Mouse (Mus musculus): ENCODE measurements at regions not wholly inside any gene's neighbourhood (a gene's known extent, or its start where the extent isn't known, plus 50 kb on each side); places are given as distances from the start of the nearest gene placed in this dataset.

DNA sequence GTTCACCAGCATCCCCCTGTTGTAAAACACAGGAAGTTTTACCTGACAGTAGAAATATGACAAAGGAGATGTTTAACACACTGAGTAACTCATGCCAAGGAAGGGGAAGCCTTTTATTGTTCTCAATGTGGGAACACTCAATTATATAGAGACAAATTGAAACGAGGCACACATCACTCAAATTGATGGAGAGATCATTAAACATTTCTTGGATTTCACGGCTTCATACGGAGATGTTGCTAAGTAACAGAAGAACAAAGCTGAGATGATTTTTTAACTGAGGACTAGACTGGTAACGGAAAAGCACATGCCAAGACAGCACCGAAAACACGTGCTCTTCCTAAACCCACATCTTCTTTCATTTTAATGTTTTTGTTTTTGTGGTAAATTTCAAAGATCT, 437.0 kb upstream of the Intu start:
- Histone ChIP-seq H3K27ac (ENCODE audit: insufficient read depth, low read length) (no peak overlapping the region), H3K9me3 (replicated peaks; ENCODE audit: control insufficient read depth, insufficient read depth, low read length, poor library complexity, severe bottlenecking) (no peaks in the 10 kb centered on the region), H3K9ac (ENCODE audit: low read depth, poor library complexity, severe bottlenecking) (no peak overlapping the region), H3K4me3 (ENCODE audit: low read depth, low read length) (no peak overlapping the region), H3K36me3 (ENCODE audit: control insufficient read depth, insufficient read depth, low read length, poor library complexity, severe bottlenecking) (no peaks in the 10 kb centered on the region), H3K4me1 (ENCODE audit: control insufficient read depth, insufficient read depth, low read length) (no peaks in the 10 kb centered on the region), H3K27me3 (ENCODE audit: control insufficient read depth, insufficient read depth, low read length, poor library complexity, severe bottlenecking) (no peaks in the 10 kb centered on the region)
- no peak for TF ChIP-seq POLR2A (IDR thresholded peaks at IDR 0.05; ENCODE audit: insufficient read depth, low read length)
- TF ChIP-seq EP300 (IDR thresholded peaks at IDR 0.05; ENCODE audit: insufficient read depth, low read depth, low read length): no peak
- no peak for TF ChIP-seq CTCF (IDR thresholded peaks at IDR 0.05; ENCODE audit: low read depth, low read length)

GRCm38 (mm10) chr3:40094701-40095100, 436.4 kb upstream of the Intu start:
- Histone ChIP-seq H3K27ac (ENCODE audit: insufficient read depth, low read length) (no peak overlapping the region), H3K9ac (ENCODE audit: low read depth, poor library complexity, severe bottlenecking) (no peak overlapping the region), H3K4me1 (ENCODE audit: control insufficient read depth, insufficient read depth, low read length) (no peaks in the 10 kb centered on the region), H3K4me3 (ENCODE audit: low read depth, low read length) (no peak overlapping the region), H3K27me3 (ENCODE audit: control insufficient read depth, insufficient read depth, low read length, poor library complexity, severe bottlenecking) (no peaks in the 10 kb centered on the region), H3K36me3 (ENCODE audit: control insufficient read depth, insufficient read depth, low read length, poor library complexity, severe bottlenecking) (no peaks in the 10 kb centered on the region), H3K9me3 (replicated peaks; ENCODE audit: control insufficient read depth, insufficient read depth, low read length, poor library complexity, severe bottlenecking) (no peaks in the 10 kb centered on the region)
- no peak for TF ChIP-seq EP300 (IDR thresholded peaks at IDR 0.05; ENCODE audit: insufficient read depth, low read depth, low read length)
- TF ChIP-seq POLR2A (IDR thresholded peaks at IDR 0.05; ENCODE audit: insufficient read depth, low read length): no peak
- no peak for TF ChIP-seq CTCF (IDR thresholded peaks at IDR 0.05; ENCODE audit: low read depth, low read length)

DNA sequence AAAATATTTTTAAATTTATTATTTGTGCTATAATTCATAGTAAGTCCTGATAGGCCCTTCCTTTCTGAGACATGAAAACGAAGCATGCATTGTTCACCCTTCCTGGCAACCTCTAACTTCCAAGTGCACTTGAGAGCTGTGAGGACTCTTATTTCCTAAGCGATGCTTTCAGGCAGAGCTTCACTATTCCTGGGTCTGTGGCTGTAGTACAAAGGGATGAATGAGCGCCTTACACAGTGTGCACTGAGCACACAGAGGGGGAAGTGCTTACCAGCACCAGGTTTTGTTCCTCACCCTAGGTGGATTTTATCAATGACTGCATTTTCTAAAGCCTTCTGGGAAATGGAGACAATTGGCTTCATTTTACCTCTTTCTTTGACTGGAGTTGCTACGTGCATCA, 428.4 kb upstream of the Intu start:
- no peak overlapping the region for H3K27ac ChIP-seq (ENCODE audit: insufficient read depth, low read length)

DNA sequence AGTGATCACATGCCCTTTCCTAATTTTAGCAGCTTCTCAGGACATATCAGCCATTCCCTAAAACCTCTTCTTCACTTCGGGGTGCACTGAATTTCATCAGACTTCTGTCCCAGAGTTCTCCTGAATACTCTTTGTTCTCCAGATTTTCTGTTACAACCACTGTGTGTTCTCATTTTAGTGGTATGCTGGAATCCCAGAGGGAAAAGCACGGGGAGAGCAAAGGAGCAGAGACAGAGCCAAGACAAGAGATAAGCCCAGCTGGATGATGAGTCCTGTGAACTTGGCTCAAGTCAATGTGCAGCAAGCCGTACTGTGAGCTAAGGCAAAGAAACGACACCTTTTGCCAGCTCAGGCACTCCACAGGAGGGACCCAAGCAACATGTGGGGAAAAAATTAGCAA, 416.3 kb upstream of the Intu start:
- H3K4me1 ChIP-seq (ENCODE audit: control insufficient read depth, insufficient read depth, low read length): no peaks in the 10 kb centered on the region
- TF ChIP-seq POLR2A (IDR thresholded peaks at IDR 0.05; ENCODE audit: insufficient read depth, low read length) (no peak), EP300 (IDR thresholded peaks at IDR 0.05; ENCODE audit: insufficient read depth, low read depth, low read length) (no peak), CTCF (IDR thresholded peaks at IDR 0.05; ENCODE audit: low read depth, low read length) (no peak)
- no peak overlapping the region for H3K27ac ChIP-seq (ENCODE audit: insufficient read depth, low read length)

More for the DNA sequence above, 428.4 kb upstream of the Intu start:
- H3K27me3 ChIP-seq (ENCODE audit: control insufficient read depth, insufficient read depth, low read length, poor library complexity, severe bottlenecking): no peaks in the 10 kb centered on the region; the same call in 1 of the 2 replicates
- no peak overlapping the region for H3K9ac ChIP-seq (ENCODE audit: low read depth, poor library complexity, severe bottlenecking)
- no peaks in the 10 kb centered on the region for H3K4me1 ChIP-seq (ENCODE audit: control insufficient read depth, insufficient read depth, low read length)
- no peaks in the 10 kb centered on the region for H3K9me3 ChIP-seq (replicated peaks; ENCODE audit: control insufficient read depth, insufficient read depth, low read length, poor library complexity, severe bottlenecking)
- no peak for TF ChIP-seq EP300 (IDR thresholded peaks at IDR 0.05; ENCODE audit: insufficient read depth, low read depth, low read length)
- no peaks in the 10 kb centered on the region for H3K36me3 ChIP-seq (ENCODE audit: control insufficient read depth, insufficient read depth, low read length, poor library complexity, severe bottlenecking)
- H3K4me3 ChIP-seq (ENCODE audit: low read depth, low read length): no peak overlapping the region

GRCm38 (mm10) chr3:40118551-40118950, 412.5 kb upstream of the Intu start:
- no peak overlapping the region for H3K4me3 ChIP-seq (ENCODE audit: low read depth, low read length)
- no peaks in the 10 kb centered on the region for H3K9me3 ChIP-seq (replicated peaks; ENCODE audit: control insufficient read depth, insufficient read depth, low read length, poor library complexity, severe bottlenecking)
- no peak overlapping the region for H3K27ac ChIP-seq (ENCODE audit: insufficient read depth, low read length)

More for the DNA sequence above, 416.3 kb upstream of the Intu start:
- Histone ChIP-seq H3K9me3 (replicated peaks; ENCODE audit: control insufficient read depth, insufficient read depth, low read length, poor library complexity, severe bottlenecking) (no peaks in the 10 kb centered on the region), H3K27me3 (ENCODE audit: control insufficient read depth, insufficient read depth, low read length, poor library complexity, severe bottlenecking) (no peaks in the 10 kb centered on the region), H3K36me3 (ENCODE audit: control insufficient read depth, insufficient read depth, low read length, poor library complexity, severe bottlenecking) (no peaks in the 10 kb centered on the region), H3K4me3 (ENCODE audit: low read depth, low read length) (no peak overlapping the region), H3K9ac (ENCODE audit: low read depth, poor library complexity, severe bottlenecking) (no peak overlapping the region)

GRCm38 (mm10) chr3:40119462-40119861, 411.6 kb upstream of the Intu start:
- no peak overlapping the region for H3K27ac ChIP-seq (ENCODE audit: insufficient read depth, low read length)
- no peaks in the 10 kb centered on the region for H3K9me3 ChIP-seq (replicated peaks; ENCODE audit: control insufficient read depth, insufficient read depth, low read length, poor library complexity, severe bottlenecking)

More at GRCm38 (mm10) chr3:40118551-40118950, 412.5 kb upstream of the Intu start:
- H3K9ac ChIP-seq (ENCODE audit: low read depth, poor library complexity, severe bottlenecking): no peak overlapping the region
- H3K27me3 ChIP-seq (ENCODE audit: control insufficient read depth, insufficient read depth, low read length, poor library complexity, severe bottlenecking): no peaks in the 10 kb centered on the region
- TF ChIP-seq POLR2A (IDR thresholded peaks at IDR 0.05; ENCODE audit: insufficient read depth, low read length) (no peak), EP300 (IDR thresholded peaks at IDR 0.05; ENCODE audit: insufficient read depth, low read depth, low read length) (no peak), CTCF (IDR thresholded peaks at IDR 0.05; ENCODE audit: low read depth, low read length) (no peak)
- H3K4me1 ChIP-seq (ENCODE audit: control insufficient read depth, insufficient read depth, low read length): no peaks in the 10 kb centered on the region
- H3K36me3 ChIP-seq (ENCODE audit: control insufficient read depth, insufficient read depth, low read length, poor library complexity, severe bottlenecking): no peaks in the 10 kb centered on the region

More at GRCm38 (mm10) chr3:40119462-40119861, 411.6 kb upstream of the Intu start:
- no peak overlapping the region for H3K4me3 ChIP-seq (ENCODE audit: low read depth, low read length)
- no peaks in the 10 kb centered on the region for H3K36me3 ChIP-seq (ENCODE audit: control insufficient read depth, insufficient read depth, low read length, poor library complexity, severe bottlenecking)
- no peaks in the 10 kb centered on the region for H3K4me1 ChIP-seq (ENCODE audit: control insufficient read depth, insufficient read depth, low read length)
- no peak overlapping the region for H3K9ac ChIP-seq (ENCODE audit: low read depth, poor library complexity, severe bottlenecking)
- TF ChIP-seq POLR2A (IDR thresholded peaks at IDR 0.05; ENCODE audit: insufficient read depth, low read length) (no peak), EP300 (IDR thresholded peaks at IDR 0.05; ENCODE audit: insufficient read depth, low read depth, low read length) (no peak), CTCF (IDR thresholded peaks at IDR 0.05; ENCODE audit: low read depth, low read length) (no peak)
- no peaks in the 10 kb centered on the region for H3K27me3 ChIP-seq (ENCODE audit: control insufficient read depth, insufficient read depth, low read length, poor library complexity, severe bottlenecking)
